Mouse (Mus musculus) limb, embryonic 11.5 days (tissue): ENCODE results near the gene Gdf11. TPM values are rescaled to one million over a fixed set of nuclear protein-coding genes. Genes with fewer than 3 reads are reported as not detected.

ENCODE experiments used
- ATAC-seq: fragments of 200-750 bp; cut with Nextera tagmentation; 2 replicates; pipeline ENCODE4 v1.8.0; 2017; ENCODE audit warnings: low read depth; ENCODE audit not compliant: insufficient number of reproducible peaks, low FRiP score, low TSS enrichment
- DNase-seq: peaks from one replicate; pipeline ENCODE4 v3.0.0-alpha.2; 2015; ENCODE audit warnings: low spot score
- H3K27ac ChIP-seq: fragments of 300-500 bp; sonication (generic); replicated peaks from 2 replicates; pipeline ENCODE4 v1.5.1; 2014; ENCODE audit warnings: low read depth, mild to moderate bottlenecking, low read length
- H3K27me3 ChIP-seq: fragments of 300-500 bp; sonication (generic); 2 replicates; pipeline ENCODE4 v1.6.1; 2014; ENCODE audit warnings: mild to moderate bottlenecking, low read length, mixed read lengths; ENCODE audit not compliant: control insufficient read depth, insufficient read depth
- H3K36me3 ChIP-seq: fragments of 300-500 bp; sonication (generic); 2 replicates; pipeline ENCODE4 v1.6.1; 2014; ENCODE audit warnings: mild to moderate bottlenecking, low read length, moderate library complexity, mixed read lengths; ENCODE audit not compliant: control insufficient read depth, insufficient read depth
- H3K4me1 ChIP-seq: fragments of 300-500 bp; sonication (generic); 2 replicates; pipeline ENCODE4 v1.6.1; 2014; ENCODE audit warnings: low read length, mixed read lengths; ENCODE audit not compliant: control insufficient read depth, insufficient read depth
- H3K4me2 ChIP-seq: fragments of 300-500 bp; sonication (generic); 2 replicates; pipeline ENCODE4 v1.6.1; 2014; ENCODE audit warnings: low read depth, mild to moderate bottlenecking, moderate library complexity; ENCODE audit not compliant: severe bottlenecking
- H3K4me3 ChIP-seq: fragments of 300-500 bp; sonication (generic); 2 replicates; pipeline ENCODE4 v1.5.1; 2014; ENCODE audit warnings: low read depth, low read length
- H3K9ac ChIP-seq: fragments of 300-500 bp; sonication (generic); 2 replicates; pipeline ENCODE4 v1.6.1; 2014; ENCODE audit warnings: mild to moderate bottlenecking, low read length
- H3K9me3 ChIP-seq: fragments of 300-500 bp; sonication (generic); 2 replicates; pipeline ENCODE4 v1.6.1; 2016; ENCODE audit warnings: low read length; ENCODE audit not compliant: control insufficient read depth
- WGBS: fragments of 180-500 bp; shearing (Covaris S2); extraction: QIAGEN DNeasy Blood & Tissue Kit; methylation state at CpG from one replicate; pipeline ENCODE4 v1.1.7; 2014; 5-methylcytosine and 5-hydroxymethylcytosine counted together
- polyA plus RNA-seq: library from polyadenylated mRNA; unstranded; fragments of >200 nt; fragmentation: Nextera tagmentation; extraction: Ambion mirVana; gene quantifications from 2 replicates; pipeline ENCODE4 v1.2.1, GENCODE M21; 2014

Gene Gdf11
- polyA plus RNA-seq, 1 experiment from 2014 or later = 17.5 TPM

DNA sequence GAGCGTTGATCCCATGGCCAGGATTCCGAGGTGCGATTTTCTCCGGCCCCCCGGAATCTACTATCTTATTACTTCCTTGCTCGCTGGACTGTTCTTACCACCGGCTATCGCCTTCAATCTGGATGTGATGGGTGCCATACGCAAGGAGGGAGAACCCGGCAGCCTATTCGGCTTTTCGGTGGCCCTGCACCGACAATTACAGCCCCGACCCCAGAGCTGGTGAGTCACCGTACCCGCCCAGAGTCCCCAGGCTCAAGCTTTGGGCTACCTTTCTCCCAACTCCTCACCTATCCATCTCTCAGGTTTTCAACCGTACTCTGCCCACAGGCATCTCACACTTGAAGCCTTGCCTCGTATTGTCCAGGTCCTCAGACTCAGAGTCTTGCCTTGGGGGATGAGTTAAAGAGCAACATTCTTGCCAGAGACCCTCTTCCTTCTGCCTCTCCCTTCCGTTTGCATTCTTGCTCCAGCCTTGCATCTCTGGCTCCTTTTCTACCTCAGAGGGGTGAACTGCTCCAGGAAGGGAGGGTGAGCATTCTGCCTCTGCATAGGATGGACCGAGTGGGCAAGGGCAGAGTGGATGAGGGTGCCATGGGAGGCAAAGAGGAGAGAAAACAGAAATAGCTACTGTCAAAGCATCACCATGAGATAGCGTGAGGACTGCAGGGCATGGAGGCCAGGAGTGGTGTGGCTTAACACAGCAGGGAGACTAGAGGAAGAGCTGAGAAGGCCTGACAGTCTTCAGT is 42.6 kb upstream of the Gdf11 start:
- Histone ChIP-seq H3K9ac (no peak overlapping the region), H3K4me2 (peak overlapping the region; percentile 78), H3K27ac (no peak overlapping the region), H3K4me1 (peaks cover 4% of the 10 kb centered on the region; the same call in 1 of the 2 replicates), H3K27me3 (peaks cover 45% of the 10 kb centered on the region), H3K36me3 (no peaks in the 10 kb centered on the region), H3K9me3 (no peaks in the 10 kb centered on the region), H3K4me3 (peak overlapping the region; percentile 39)
- peak; percentile 11; the same call in 1 of the 2 replicates for ATAC-seq
- 2% methylated on average over 21 of the region's 21 CpGs for WGBS
- no peak for DNase-seq

DNA sequence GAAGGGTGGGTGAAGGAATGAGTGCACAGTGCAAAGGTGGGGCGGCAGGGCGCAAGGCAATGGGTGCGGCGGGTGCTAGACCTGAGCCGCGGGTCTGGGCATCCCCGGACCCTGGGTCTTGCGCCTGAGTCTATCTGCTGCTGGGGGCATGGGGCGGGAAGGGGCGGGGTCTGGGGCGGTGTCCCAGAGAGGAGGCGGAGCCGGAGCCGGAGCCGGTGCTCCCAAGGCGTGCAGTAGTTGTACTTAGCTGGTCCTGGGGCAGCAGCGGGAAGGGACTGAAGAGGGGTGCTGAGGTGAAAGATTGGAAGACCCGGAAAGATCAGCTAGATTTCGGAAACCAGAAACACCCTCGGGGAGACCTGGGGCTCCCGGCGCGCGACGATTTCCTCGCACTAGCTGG is 42.1 kb upstream of the Gdf11 start, which contains the start of gene Itga7:
Gene Itga7, plus strand, starts transcription at position 245 of the 400 bp plus-strand sequence.
- Histone ChIP-seq H3K9ac (peak within 1 kb of the TSS; percentile 17; the same call in 1 of the 2 replicates), H3K4me1 (peaks cover 4% of the 10 kb centered on the region; the same call in 1 of the 2 replicates), H3K36me3 (no peaks in the 10 kb centered on the region), H3K27ac (no peak within 1 kb of the TSS), H3K9me3 (no peaks in the 10 kb centered on the region), H3K4me3 (peak within 1 kb of the TSS; percentile 39), H3K4me2 (peak within 1 kb of the TSS; percentile 78), H3K27me3 (peaks cover 48% of the 10 kb centered on the region)
- ATAC-seq = peak; percentile 80
- WGBS = 0% methylated on average over 26 of the region's 26 CpGs
- DNase-seq = peak; percentile 64

DNA sequence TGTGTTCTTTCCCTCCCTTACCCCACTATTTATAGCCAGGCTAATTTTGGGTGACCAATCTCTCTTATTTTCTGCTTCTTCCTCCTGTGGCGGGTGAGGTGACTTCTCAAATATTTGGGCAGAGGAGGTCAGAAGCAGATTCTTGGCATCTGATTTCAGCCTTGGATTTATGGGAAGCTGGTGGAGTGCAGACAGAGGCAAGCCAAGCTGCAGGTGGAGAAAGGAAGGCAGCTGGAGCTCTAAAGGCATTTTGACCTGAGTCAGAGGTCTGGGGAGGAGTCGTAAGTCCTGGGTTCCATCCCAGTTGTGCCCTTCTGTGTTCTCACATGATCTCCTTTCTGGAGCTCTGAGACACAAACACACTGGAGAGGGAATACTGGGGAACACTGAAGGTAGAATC is 39.9 kb upstream of the Gdf11 start:
- Histone ChIP-seq H3K4me1 (peaks cover 4% of the 10 kb centered on the region; the same call in 1 of the 2 replicates), H3K27me3 (peaks cover 50% of the 10 kb centered on the region), H3K36me3 (no peaks in the 10 kb centered on the region), H3K9me3 (no peaks in the 10 kb centered on the region), H3K4me2 (no peak overlapping the region), H3K4me3 (no peak overlapping the region), H3K9ac (no peak overlapping the region), H3K27ac (no peak overlapping the region)
- 68% methylated on average over 2 of the region's 2 CpGs for WGBS
- ATAC-seq (no peak), DNase-seq (no peak)

DNA sequence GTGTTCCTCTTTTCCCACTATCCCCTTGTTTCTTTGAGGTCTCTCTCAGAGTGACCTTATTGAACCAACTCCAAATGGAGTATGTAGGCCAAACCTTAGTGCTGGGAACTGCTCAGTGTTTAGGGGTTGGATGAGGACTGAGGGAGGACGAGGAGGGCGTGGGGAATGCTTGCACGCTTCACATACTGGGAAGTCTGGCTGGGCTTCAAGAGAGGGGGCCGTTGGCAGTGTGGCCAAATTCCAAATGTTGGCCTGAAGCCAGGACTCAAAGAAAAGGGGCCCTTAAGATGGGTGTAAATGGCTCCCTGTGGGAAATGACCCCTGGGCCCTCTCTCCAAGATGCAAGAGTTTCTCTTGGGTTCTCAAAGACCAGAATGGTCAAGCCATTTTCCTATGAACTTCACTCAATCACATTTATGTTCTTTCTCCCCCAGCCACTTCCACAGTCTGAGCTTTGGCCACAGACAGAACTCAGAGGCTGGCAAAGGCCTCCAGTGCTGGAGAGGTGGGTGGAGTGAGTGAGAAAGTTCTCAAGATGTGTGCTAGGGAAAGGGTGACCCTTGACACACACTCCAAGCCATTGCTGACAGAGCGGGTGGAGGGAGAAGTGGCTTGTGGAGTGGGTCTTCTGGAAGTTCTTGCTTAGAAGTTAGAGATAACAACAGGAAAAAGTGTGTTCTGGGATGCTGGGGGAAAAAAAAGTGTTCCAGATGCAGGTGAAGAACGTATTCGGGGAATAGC is 38.3 kb upstream of the Gdf11 start:
- no peaks in the 10 kb centered on the region for H3K36me3 ChIP-seq
- no peak for DNase-seq
- H3K27me3 ChIP-seq = peaks cover 36% of the 10 kb centered on the region
- H3K4me1 ChIP-seq = peaks cover 4% of the 10 kb centered on the region; the same call in 1 of the 2 replicates
- no peak overlapping the region for H3K9ac ChIP-seq
- H3K4me3 ChIP-seq = no peak overlapping the region
- no peak overlapping the region for H3K4me2 ChIP-seq
- ATAC-seq = no peak
- WGBS = 70% methylated on average over 7 of the region's 7 CpGs
- H3K9me3 ChIP-seq = no peaks in the 10 kb centered on the region
- H3K27ac ChIP-seq = no peak overlapping the region

DNA sequence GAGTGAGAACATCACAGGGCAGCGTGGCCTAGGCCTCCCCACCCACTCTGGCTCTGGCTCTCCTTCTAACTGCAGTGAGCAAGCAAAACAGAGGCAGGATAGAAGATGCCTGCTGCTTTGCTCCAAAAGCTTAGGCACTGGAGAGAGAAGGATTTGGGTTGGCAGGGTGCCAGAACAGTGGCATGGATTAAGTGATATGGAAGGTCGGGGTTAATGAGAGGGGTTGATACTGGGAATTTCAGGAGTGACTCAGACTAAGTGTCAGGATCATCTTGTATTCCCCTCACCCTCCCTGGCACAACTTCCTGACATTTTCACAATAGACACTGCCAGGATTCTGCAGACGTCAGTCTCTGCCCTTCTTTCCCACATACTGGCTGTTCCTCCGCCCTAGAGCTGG is 36.8 kb upstream of the Gdf11 start:
- Histone ChIP-seq H3K4me3 (no peak overlapping the region), H3K27ac (no peak overlapping the region), H3K36me3 (no peaks in the 10 kb centered on the region), H3K9ac (no peak overlapping the region), H3K4me1 (peaks cover 6% of the 10 kb centered on the region; the same call in 1 of the 2 replicates), H3K9me3 (no peaks in the 10 kb centered on the region), H3K27me3 (peaks cover 22% of the 10 kb centered on the region), H3K4me2 (no peak overlapping the region)
- WGBS = 42% methylated on average over 4 of the region's 4 CpGs
- ATAC-seq (no peak), DNase-seq (no peak)

DNA sequence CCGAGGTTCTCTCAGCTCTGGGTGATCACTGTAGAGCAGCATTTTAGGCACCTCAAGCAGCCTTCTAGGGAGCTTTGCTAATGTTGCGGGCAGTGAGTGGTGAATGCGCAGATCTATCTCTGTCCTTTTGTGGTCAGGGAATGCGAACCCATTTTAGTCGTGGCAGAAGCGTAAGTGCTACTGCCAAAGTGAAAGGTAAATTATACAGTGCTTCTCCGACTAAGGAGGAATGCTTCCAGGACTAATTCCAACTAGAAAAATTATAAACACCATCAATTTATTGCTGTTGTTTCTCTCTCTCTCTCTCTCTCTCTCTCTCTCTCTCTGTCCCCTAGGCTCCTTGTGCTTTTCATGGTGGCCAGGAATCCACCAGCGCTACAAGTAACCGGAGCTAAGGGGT is 32.4 kb upstream of the Gdf11 start, which contains the start of gene Bloc1s1:
Gene Bloc1s1, minus strand, starts transcription at position 101 of the 400 bp plus-strand sequence.
- Histone ChIP-seq H3K9ac (peak within 1 kb of the TSS; percentile 74), H3K36me3 (no peaks in the 10 kb centered on the region), H3K4me3 (peak within 1 kb of the TSS; percentile 83), H3K4me2 (peak within 1 kb of the TSS; percentile 72), H3K27ac (peak within 1 kb of the TSS; percentile 70; the same call in 1 of the 2 replicates), H3K9me3 (no peaks in the 10 kb centered on the region), H3K4me1 (peaks cover 21% of the 10 kb centered on the region), H3K27me3 (peaks cover 3% of the 10 kb centered on the region; the same call in 1 of the 2 replicates)
- 67% methylated on average over 9 of the region's 9 CpGs for WGBS
- ATAC-seq (no peak), DNase-seq (no peak)

DNA sequence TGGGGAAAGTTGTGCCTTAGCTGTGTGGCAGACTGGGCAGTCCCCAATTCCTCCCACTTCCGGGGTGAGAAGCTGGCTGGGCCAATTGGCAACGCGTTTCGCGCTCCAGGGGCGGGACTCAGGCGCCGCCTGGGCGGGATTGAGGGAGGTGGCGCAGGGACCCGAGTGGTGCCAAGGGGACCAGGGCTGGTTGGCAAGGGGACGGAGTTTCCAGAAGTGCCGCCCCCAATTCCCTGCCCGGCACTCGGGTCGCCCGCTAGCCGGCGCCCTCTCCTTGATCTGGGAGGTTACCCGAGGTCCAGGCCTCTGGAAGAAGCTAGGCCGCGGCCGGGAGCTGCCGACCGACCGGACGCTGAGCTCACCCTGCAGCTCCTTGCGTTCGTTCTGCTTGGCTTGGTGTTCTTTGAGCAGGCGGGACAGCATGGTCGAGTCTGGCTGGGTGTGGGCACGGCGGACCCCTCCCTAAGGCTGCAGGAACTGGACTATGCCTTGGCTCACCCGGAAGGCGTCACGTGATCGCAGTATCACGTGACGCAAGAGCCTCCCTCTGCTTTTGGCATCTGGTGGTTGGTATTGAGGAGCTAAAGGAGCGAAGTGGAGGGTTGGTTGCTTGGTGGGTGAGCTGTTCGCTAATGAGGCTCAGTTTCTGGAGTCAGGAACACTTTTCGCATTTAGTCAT is 31.6 kb upstream of the Gdf11 start:
- Histone ChIP-seq H3K4me3 (peak overlapping the region; percentile 83), H3K4me1 (peaks cover 21% of the 10 kb centered on the region), H3K27me3 (no peaks in the 10 kb centered on the region; the same call in 1 of the 2 replicates), H3K36me3 (no peaks in the 10 kb centered on the region), H3K9me3 (no peaks in the 10 kb centered on the region), H3K4me2 (peak overlapping the region; percentile 72), H3K27ac (peak overlapping the region; percentile 70; the same call in 1 of the 2 replicates), H3K9ac (peak overlapping the region; percentile 74)
- under 1% methylated on average over 42 of the region's 42 CpGs for WGBS
- DNase-seq (peak; percentile 92), ATAC-seq (peak; percentile 83)

DNA sequence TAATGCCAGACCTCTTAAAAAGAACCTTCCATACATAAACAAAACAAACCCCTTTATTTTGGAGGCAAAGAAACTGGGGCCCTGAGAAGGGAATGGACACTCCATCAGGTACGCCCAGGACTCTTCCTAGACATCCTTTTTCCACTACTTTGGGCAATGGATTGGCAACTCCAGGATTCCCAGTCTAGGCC is 31.2 kb upstream of the Gdf11 start, which contains the start of gene Rdh5:
Gene Rdh5, minus strand, starts transcription at position 67 of the 191 bp plus-strand sequence.
- H3K36me3 ChIP-seq = no peaks in the 10 kb centered on the region
- no peaks in the 10 kb centered on the region for H3K27me3 ChIP-seq
- H3K9ac ChIP-seq = peak within 1 kb of the TSS; percentile 74
- DNase-seq = no peak
- H3K4me3 ChIP-seq = peak within 1 kb of the TSS; percentile 83
- WGBS = 11% methylated on average over 1 of the region's 1 CpGs
- peak within 1 kb of the TSS; percentile 72 for H3K4me2 ChIP-seq
- H3K4me1 ChIP-seq = peaks cover 21% of the 10 kb centered on the region
- ATAC-seq = no peak
- peak within 1 kb of the TSS; percentile 70; the same call in 1 of the 2 replicates for H3K27ac ChIP-seq
- H3K9me3 ChIP-seq = no peaks in the 10 kb centered on the region
